Mouse (Mus musculus): ENCODE measurements around the gene Bdh1. TPM values are rescaled to one million over a fixed set of nuclear protein-coding genes. Genes with fewer than 3 reads are reported as not detected.
A peak's percentile ranks its signal among the peaks of the same experiment; 100 is the strongest.

The Bdh1 gene
- polyA plus RNA-seq, 1 experiment from 2014 or later = 68.3 TPM

GRCm38 (mm10) chr16:31449973-31450372, 27.9 kb downstream of the Bdh1 start:
- Histone ChIP-seq H3K9ac (ENCODE audit: low read length) (no peak overlapping the region), H3K36me3 (ENCODE audit: control insufficient read depth, insufficient read depth, low read length) (no peaks in the 10 kb centered on the region), H3K27me3 (replicated peaks; ENCODE audit: control insufficient read depth, insufficient read depth, low read length) (no peaks in the 10 kb centered on the region), H3K9me3 (ENCODE audit: control insufficient read depth, low read length) (no peaks in the 10 kb centered on the region), H3K4me1 (replicated peaks; ENCODE audit: control insufficient read depth, insufficient read depth, low read length) (no peaks in the 10 kb centered on the region), H3K4me2 (ENCODE audit: low read length) (no peak overlapping the region), H3K4me3 (ENCODE audit: low read depth, low read length) (no peak overlapping the region), H3K27ac (ENCODE audit: low read depth) (no peak overlapping the region)
- WGBS = 71% methylated on average over 4 of the region's 4 CpGs
- ATAC-seq (replicated peaks; ENCODE audit: low FRiP score, low TSS enrichment, low read depth) = no peak
- no peak for DNase-seq (ENCODE audit: low spot score)

GRCm38 (mm10) chr16:31451235-31451634, 29.2 kb downstream of the Bdh1 start:
- WGBS = 64% methylated on average over 3 of the region's 3 CpGs
- H3K4me3 ChIP-seq (ENCODE audit: low read depth, low read length) = no peak overlapping the region
- no peak overlapping the region for H3K9ac ChIP-seq (ENCODE audit: low read length)
- no peak overlapping the region for H3K27ac ChIP-seq (ENCODE audit: low read depth)
- no peaks in the 10 kb centered on the region for H3K4me1 ChIP-seq (replicated peaks; ENCODE audit: control insufficient read depth, insufficient read depth, low read length)
- ATAC-seq (replicated peaks; ENCODE audit: low FRiP score, low TSS enrichment, low read depth) (no peak), DNase-seq (ENCODE audit: low spot score) (no peak)
- H3K4me2 ChIP-seq (ENCODE audit: low read length) = no peak overlapping the region
- no peaks in the 10 kb centered on the region for H3K9me3 ChIP-seq (ENCODE audit: control insufficient read depth, low read length)
- no peaks in the 10 kb centered on the region for H3K36me3 ChIP-seq (ENCODE audit: control insufficient read depth, insufficient read depth, low read length)
- no peaks in the 10 kb centered on the region for H3K27me3 ChIP-seq (replicated peaks; ENCODE audit: control insufficient read depth, insufficient read depth, low read length)

GRCm38 (mm10) chr16:31452467-31452866, 30.4 kb downstream of the Bdh1 start:
- DNase-seq (ENCODE audit: low spot score) (no peak), ATAC-seq (replicated peaks; ENCODE audit: low FRiP score, low TSS enrichment, low read depth) (no peak)
- no peak overlapping the region for H3K27ac ChIP-seq (ENCODE audit: low read depth)
- H3K4me3 ChIP-seq (ENCODE audit: low read depth, low read length) = no peak overlapping the region
- H3K36me3 ChIP-seq (ENCODE audit: control insufficient read depth, insufficient read depth, low read length) = no peaks in the 10 kb centered on the region
- no peak overlapping the region for H3K4me2 ChIP-seq (ENCODE audit: low read length)
- no peaks in the 10 kb centered on the region for H3K4me1 ChIP-seq (replicated peaks; ENCODE audit: control insufficient read depth, insufficient read depth, low read length)
- no peak overlapping the region for H3K9ac ChIP-seq (ENCODE audit: low read length)
- no peaks in the 10 kb centered on the region for H3K9me3 ChIP-seq (ENCODE audit: control insufficient read depth, low read length)
- H3K27me3 ChIP-seq (replicated peaks; ENCODE audit: control insufficient read depth, insufficient read depth, low read length) = no peaks in the 10 kb centered on the region
- WGBS = 80% methylated on average over 5 of the region's 7 CpGs

GRCm38 (mm10) chr16:31454013-31454412, 31.9 kb downstream of the Bdh1 start:
- H3K27me3 ChIP-seq (replicated peaks; ENCODE audit: control insufficient read depth, insufficient read depth, low read length) = no peaks in the 10 kb centered on the region
- no peak overlapping the region for H3K4me2 ChIP-seq (ENCODE audit: low read length)
- H3K4me1 ChIP-seq (replicated peaks; ENCODE audit: control insufficient read depth, insufficient read depth, low read length) = 0 out of 2 replicates have a peak, but pooled peaks cover 6% of the 10 kb centered on the region
- no peaks in the 10 kb centered on the region for H3K36me3 ChIP-seq (ENCODE audit: control insufficient read depth, insufficient read depth, low read length)
- H3K9me3 ChIP-seq (ENCODE audit: control insufficient read depth, low read length) = no peaks in the 10 kb centered on the region
- H3K4me3 ChIP-seq (ENCODE audit: low read depth, low read length) = no peak overlapping the region
- DNase-seq (ENCODE audit: low spot score) = no peak
- no peak overlapping the region for H3K9ac ChIP-seq (ENCODE audit: low read length)
- ATAC-seq (replicated peaks; ENCODE audit: low FRiP score, low TSS enrichment, low read depth) = no peak
- H3K27ac ChIP-seq (ENCODE audit: low read depth) = no peak overlapping the region
- 84% methylated on average over 4 of the region's 4 CpGs for WGBS

- H3K36me3 ChIP-seq (ENCODE audit: control insufficient read depth, insufficient read depth, low read length) = no peaks in the 10 kb centered on the region
- ATAC-seq (replicated peaks; ENCODE audit: low FRiP score, low TSS enrichment, low read depth) (no peak), DNase-seq (ENCODE audit: low spot score) (no peak)
- H3K9ac ChIP-seq (ENCODE audit: low read length) = no peak overlapping the region
- H3K4me2 ChIP-seq (ENCODE audit: low read length) = no peak overlapping the region
- H3K4me3 ChIP-seq (ENCODE audit: low read depth, low read length) = no peak overlapping the region
- H3K27ac ChIP-seq (ENCODE audit: low read depth) = peak overlapping the region; percentile 69; the same call in 1 of the 2 replicates
- no peaks in the 10 kb centered on the region for H3K9me3 ChIP-seq (ENCODE audit: control insufficient read depth, low read length)
- WGBS = 69% methylated on average over 21 of the region's 21 CpGs
- H3K27me3 ChIP-seq (replicated peaks; ENCODE audit: control insufficient read depth, insufficient read depth, low read length) = no peaks in the 10 kb centered on the region
- H3K4me1 ChIP-seq (replicated peaks; ENCODE audit: control insufficient read depth, insufficient read depth, low read length) = peaks cover 6% of the 10 kb centered on the region; the same call in 1 of the 2 replicates
Measured at GRCm38 (mm10) chr16:31455276-31456045, 33.4 kb downstream of the Bdh1 start.

GRCm38 (mm10) chr16:31458229-31458918, 36.3 kb downstream of the Bdh1 start:
- DNase-seq (ENCODE audit: low spot score) (peak; percentile 97), ATAC-seq (replicated peaks; ENCODE audit: low FRiP score, low TSS enrichment, low read depth) (peak; percentile 28; the same call in 1 of the 2 replicates)
- peak overlapping the region; percentile 67 for H3K4me2 ChIP-seq (ENCODE audit: low read length)
- peak overlapping the region; percentile 37 for H3K4me3 ChIP-seq (ENCODE audit: low read depth, low read length)
- H3K27me3 ChIP-seq (replicated peaks; ENCODE audit: control insufficient read depth, insufficient read depth, low read length) = no peaks in the 10 kb centered on the region
- peak overlapping the region; percentile 59 for H3K9ac ChIP-seq (ENCODE audit: low read length)
- H3K4me1 ChIP-seq (replicated peaks; ENCODE audit: control insufficient read depth, insufficient read depth, low read length) = peaks cover 6% of the 10 kb centered on the region; the same call in 1 of the 2 replicates
- 5% methylated on average over 17 of the region's 17 CpGs for WGBS
- no peaks in the 10 kb centered on the region for H3K36me3 ChIP-seq (ENCODE audit: control insufficient read depth, insufficient read depth, low read length)
- peak overlapping the region; percentile 59; the same call in 1 of the 2 replicates for H3K27ac ChIP-seq (ENCODE audit: low read depth)
- no peaks in the 10 kb centered on the region for H3K9me3 ChIP-seq (ENCODE audit: control insufficient read depth, low read length)

GRCm38 (mm10) chr16:31459968-31460461, 37.9 kb downstream of the Bdh1 start:
- Histone ChIP-seq H3K9me3 (ENCODE audit: control insufficient read depth, low read length) (no peaks in the 10 kb centered on the region), H3K9ac (ENCODE audit: low read length) (no peak overlapping the region), H3K27me3 (replicated peaks; ENCODE audit: control insufficient read depth, insufficient read depth, low read length) (no peaks in the 10 kb centered on the region), H3K4me1 (replicated peaks; ENCODE audit: control insufficient read depth, insufficient read depth, low read length) (peaks cover 6% of the 10 kb centered on the region; the same call in 1 of the 2 replicates), H3K36me3 (ENCODE audit: control insufficient read depth, insufficient read depth, low read length) (no peaks in the 10 kb centered on the region), H3K4me3 (ENCODE audit: low read depth, low read length) (no peak overlapping the region), H3K27ac (ENCODE audit: low read depth) (no peak overlapping the region), H3K4me2 (ENCODE audit: low read length) (no peak overlapping the region)
- ATAC-seq (replicated peaks; ENCODE audit: low FRiP score, low TSS enrichment, low read depth) = peak; percentile 80
- peak; percentile 72 for DNase-seq (ENCODE audit: low spot score)
- WGBS = 25% methylated on average over 10 of the region's 10 CpGs

- H3K9ac ChIP-seq (ENCODE audit: low read length) = no peak overlapping the region
- no peaks in the 10 kb centered on the region for H3K9me3 ChIP-seq (ENCODE audit: control insufficient read depth, low read length)
- no peak overlapping the region for H3K4me2 ChIP-seq (ENCODE audit: low read length)
- no peaks in the 10 kb centered on the region for H3K36me3 ChIP-seq (ENCODE audit: control insufficient read depth, insufficient read depth, low read length)
- H3K4me3 ChIP-seq (ENCODE audit: low read depth, low read length) = no peak overlapping the region
- DNase-seq (ENCODE audit: low spot score) (no peak), ATAC-seq (replicated peaks; ENCODE audit: low FRiP score, low TSS enrichment, low read depth) (no peak; the same call in 1 of the 2 replicates)
- H3K4me1 ChIP-seq (replicated peaks; ENCODE audit: control insufficient read depth, insufficient read depth, low read length) = peaks cover 6% of the 10 kb centered on the region; the same call in 1 of the 2 replicates
- no peaks in the 10 kb centered on the region for H3K27me3 ChIP-seq (replicated peaks; ENCODE audit: control insufficient read depth, insufficient read depth, low read length)
- no peak overlapping the region for H3K27ac ChIP-seq (ENCODE audit: low read depth)
- WGBS = 51% methylated on average over 13 of the region's 13 CpGs
Measured at GRCm38 (mm10) chr16:31460506-31460905, 38.4 kb downstream of the Bdh1 start.
